Mouse (Mus musculus): ENCODE results near the gene Nr1h2. TPM values are rescaled to one million over a fixed set of nuclear protein-coding genes. Genes with fewer than 3 reads are reported as not detected.

Gene Nr1h2
- total and polyA plus RNA-seq, 3 experiments = 13.9 to 50.0 (median 43.8) TPM

DNA sequence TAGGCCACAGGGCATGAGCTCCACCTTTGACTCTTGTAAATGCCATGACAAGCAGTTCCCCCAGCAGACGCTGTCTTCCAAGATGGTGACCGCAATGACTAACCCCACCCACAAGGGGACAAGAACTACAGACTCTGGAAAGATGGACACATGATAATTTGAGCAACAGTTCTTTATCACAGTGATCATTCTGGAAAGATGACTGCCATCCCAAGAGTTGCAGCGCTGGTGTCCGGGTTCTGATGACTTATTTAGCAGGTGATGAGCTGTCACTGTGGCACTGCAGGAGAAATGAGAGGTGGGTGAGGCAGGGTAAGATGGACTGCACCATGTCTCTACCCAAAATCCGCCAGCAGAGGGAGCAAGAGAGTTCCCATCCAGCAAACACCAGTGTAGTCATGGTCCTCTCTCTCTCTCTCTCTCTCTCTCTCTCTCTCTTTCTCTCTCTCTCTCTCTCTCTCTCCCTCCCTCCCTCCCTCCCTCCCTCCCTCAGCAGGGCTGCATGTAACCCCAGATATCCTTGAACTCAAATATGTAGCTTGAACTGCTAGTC lies 52.1 kb downstream of the Nr1h2 start (continued):
- TF ChIP-seq RCOR1 (conservative IDR thresholded peaks at IDR 0.05; ENCODE audit: low read depth, low read length) (no peak), JUND (conservative IDR thresholded peaks at IDR 0.05; ENCODE audit: low read depth, low read length) (peak; percentile 43; the same call in 1 of the 2 replicates), NRF1 (IDR thresholded peaks at IDR 0.05; ENCODE audit: low read depth, low read length) (no peak), USF1 (IDR thresholded peaks at IDR 0.05; ENCODE audit: low read depth, low read length) (no peak), HCFC1 (IDR thresholded peaks at IDR 0.05; ENCODE audit: low read depth, low read length) (0 out of 2 replicates have a peak, but pooled peaks have one; percentile 12), MXI1 (IDR thresholded peaks at IDR 0.05; ENCODE audit: low read depth, low read length) (no peak), TBP (conservative IDR thresholded peaks at IDR 0.05; ENCODE audit: low read depth, low read length) (no peak), MAFK (IDR thresholded peaks at IDR 0.05; ENCODE audit: insufficient replicate concordance, low read length) (no peak), POLR2A (IDR thresholded peaks at IDR 0.05; ENCODE audit: low read depth, low read length) (no peak), ZMIZ1 (IDR thresholded peaks at IDR 0.05; ENCODE audit: low read depth, low read length) (no peak), ETS1 (conservative IDR thresholded peaks at IDR 0.05; ENCODE audit: low read depth, low read length) (no peak), EP300 (IDR thresholded peaks at IDR 0.05; ENCODE audit: low read length) (no peak), MAX (IDR thresholded peaks at IDR 0.05; ENCODE audit: low read length) (no peak), TCF12 (IDR thresholded peaks at IDR 0.05; ENCODE audit: low read depth, low read length) (no peak), IRF4 (IDR thresholded peaks at IDR 0.05; ENCODE audit: low read depth, low read length) (no peak; the same call in 1 of the 2 replicates), BHLHE40 (IDR thresholded peaks at IDR 0.05; ENCODE audit: low read depth, low read length) (no peak), ZKSCAN1 (IDR thresholded peaks at IDR 0.05; ENCODE audit: borderline replicate concordance, low read depth, low read length) (no peak), MEF2A (IDR thresholded peaks at IDR 0.05; ENCODE audit: borderline replicate concordance, low read depth, low read length) (no peak; the same call in 1 of the 2 replicates), SMC3 (IDR thresholded peaks at IDR 0.05; ENCODE audit: low read depth, low read length) (peak; percentile 89), ZNF384 (IDR thresholded peaks at IDR 0.05; ENCODE audit: low read depth, low read length) (no peak), SIN3A (IDR thresholded peaks at IDR 0.05; ENCODE audit: low read length) (0 out of 2 replicates have a peak, but pooled peaks have one; percentile 31)

DNA sequence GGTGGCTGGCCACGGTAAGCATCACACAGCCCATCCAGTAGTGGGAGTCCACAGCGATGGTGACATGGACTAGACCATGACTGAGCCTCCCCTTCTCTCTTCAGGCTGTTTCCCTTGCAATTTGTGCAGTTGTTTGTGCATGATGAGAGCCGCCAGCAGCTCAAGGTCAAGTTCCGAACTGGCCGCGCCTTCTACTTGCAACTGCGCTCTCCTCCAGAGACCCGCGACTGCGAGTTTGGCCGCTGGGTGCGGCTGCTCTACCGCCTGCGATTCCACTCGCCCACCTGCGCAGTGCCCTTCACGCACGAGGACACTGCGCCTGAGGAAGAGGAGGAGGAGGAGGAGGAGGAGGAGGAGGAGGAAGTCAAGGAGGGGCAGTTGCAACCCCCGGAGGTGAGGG lies 53.7 kb downstream of the Nr1h2 start:
- peaks cover 5% of the 10 kb centered on the region for H3K9me3 ChIP-seq (replicated peaks; ENCODE audit: low read length)
- H3K27ac ChIP-seq (ENCODE audit: insufficient read depth, low read depth) = no peak overlapping the region
- no peak overlapping the region for H3K4me3 ChIP-seq (replicated peaks in 1 of 3; ENCODE audit: low read depth in 2 of 3, low read length in 2 of 3, poor library complexity in 1 of 3)
- H3K4me2 ChIP-seq (ENCODE audit: insufficient read depth, low read depth, poor library complexity, severe bottlenecking) = no peak overlapping the region
- H3K4me1 ChIP-seq (ENCODE audit: control insufficient read depth in 1 of 2, insufficient read depth in 2 of 2) = peaks cover 4 to 14% of the 10 kb centered on the region in 2 experiments; a peak in 3 of 4 replicates
- DNase-seq (ENCODE audit: extremely low read depth) = no peak
- H3K36me3 ChIP-seq (replicated peaks in 1 of 2; ENCODE audit: control insufficient read depth in 1 of 2, insufficient read depth in 1 of 2, low read length in 1 of 2) = peaks cover 21 to 46% of the 10 kb centered on the region in 2 experiments
- TF ChIP-seq CTCF (conservative IDR thresholded peaks at IDR 0.05 in 1 of 2, IDR thresholded peaks at IDR 0.05 in 1 of 2; ENCODE audit: low read depth in 2 of 2, low read length in 2 of 2) = no peak
- no peak for TF ChIP-seq USF2 (conservative IDR thresholded peaks at IDR 0.05; ENCODE audit: low read depth, low read length)
- TF ChIP-seq USF1 (IDR thresholded peaks at IDR 0.05; ENCODE audit: low read depth, low read length) = no peak
- no peak for TF ChIP-seq ETS1 (conservative IDR thresholded peaks at IDR 0.05; ENCODE audit: low read depth, low read length)
- no peak for TF ChIP-seq ZKSCAN1 (IDR thresholded peaks at IDR 0.05; ENCODE audit: borderline replicate concordance, low read depth, low read length)
- H3K27me3 ChIP-seq (replicated peaks) = no peaks in the 10 kb centered on the region
- peaks cover 8% of the 10 kb centered on the region; the same call in 1 of the 2 replicates for H3K79me2 ChIP-seq (replicated peaks; ENCODE audit: control insufficient read depth, extremely low read depth, insufficient read depth, poor library complexity, severe bottlenecking)
- no peak overlapping the region for H3K9ac ChIP-seq (ENCODE audit: insufficient read depth, low read depth)
- dilution Hi-C loops (cut with MboI; ENCODE audit: extremely low pct_ligation_motif_present, extremely low pct_unique_long_range_greater_than_20kb, low sequenced_read_pairs) = no loop called here
- in situ Hi-C loops (cut with MboI; ENCODE audit: low pct_ligation_motif_present, low pct_unique_long_range_greater_than_20kb, low sequenced_read_pairs) = no loop called here

Other genes with a start within 250 kb of the Nr1h2 start
- 0.89 and 0.97 TPM in 2 replicates for gene Clec11a, start 247.0 kb downstream of the Nr1h2 start, total RNA-seq (2012; rRNA removed)
- gene Clec11a, start 247.0 kb downstream of the Nr1h2 start, total RNA-seq (2014; rRNA removed) = 0.46 and 0.69 TPM in 2 replicates
- gene Clec11a, start 247.0 kb downstream of the Nr1h2 start, polyA plus RNA-seq (2012; ENCODE audit: insufficient read length, low read depth) = 0.38 and 0.53 TPM in 2 replicates
- under 0.01 and 0.04 TPM in 2 replicates for gene Shank1, start 243.7 kb downstream of the Nr1h2 start, total RNA-seq (2012; rRNA removed)
- gene Shank1, start 243.7 kb downstream of the Nr1h2 start, total RNA-seq (2014; rRNA removed) = not detected in 2 replicates
- gene Shank1, start 243.7 kb downstream of the Nr1h2 start, polyA plus RNA-seq (2012; ENCODE audit: insufficient read length, low read depth) = 0.07 and 0.12 TPM in 2 replicates
- 0.08 and 0.17 TPM in 2 replicates for gene Syt3, start 169.8 kb downstream of the Nr1h2 start, total RNA-seq (2012; rRNA removed)
- 0.11 TPM in 1 of 2 replicates, not detected in the other for gene Syt3, start 169.8 kb downstream of the Nr1h2 start, total RNA-seq (2014; rRNA removed)
- gene Syt3, start 169.8 kb downstream of the Nr1h2 start, polyA plus RNA-seq (2012; ENCODE audit: insufficient read length, low read depth) = 0.30 TPM in 1 of 2 replicates, not detected in the other
- 0.17 and 0.81 TPM in 2 replicates for gene 1700008O03Rik, start 168.1 kb downstream of the Nr1h2 start, total RNA-seq (2012; rRNA removed)
- gene 1700008O03Rik, start 168.1 kb downstream of the Nr1h2 start, total RNA-seq (2014; rRNA removed) = not detected in 2 replicates
- 0.74 and 1.7 TPM in 2 replicates for gene 1700008O03Rik, start 168.1 kb downstream of the Nr1h2 start, polyA plus RNA-seq (2012; ENCODE audit: insufficient read length, low read depth)
- gene Lrrc4b, start 124.9 kb downstream of the Nr1h2 start, total RNA-seq (2012; rRNA removed) = 0.04 TPM in 1 of 2 replicates, not detected in the other
- not detected in 2 replicates for gene Lrrc4b, start 124.9 kb downstream of the Nr1h2 start, total RNA-seq (2014; rRNA removed)
- not detected in 2 replicates for gene Lrrc4b, start 124.9 kb downstream of the Nr1h2 start, polyA plus RNA-seq (2012; ENCODE audit: insufficient read length, low read depth)
- gene Aspdh, start 88.6 kb downstream of the Nr1h2 start, total RNA-seq (2012; rRNA removed) = not detected in 2 replicates
- gene Aspdh, start 88.6 kb downstream of the Nr1h2 start, total RNA-seq (2014; rRNA removed) = not detected in 2 replicates
- gene Aspdh, start 88.6 kb downstream of the Nr1h2 start, polyA plus RNA-seq (2012; ENCODE audit: insufficient read length, low read depth) = not detected in 2 replicates
- 53.0 and 57.7 TPM in 2 replicates for gene Josd2, start 86.0 kb downstream of the Nr1h2 start, total RNA-seq (2012; rRNA removed)
- 23.4 and 33.9 TPM in 2 replicates for gene Josd2, start 86.0 kb downstream of the Nr1h2 start, total RNA-seq (2014; rRNA removed)
- 45.9 and 54.8 TPM in 2 replicates for gene Josd2, start 86.0 kb downstream of the Nr1h2 start, polyA plus RNA-seq (2012; ENCODE audit: insufficient read length, low read depth)
- 25.9 and 32.4 TPM in 2 replicates for gene Emc10, start 57.4 kb downstream of the Nr1h2 start, total RNA-seq (2012; rRNA removed)
- gene Emc10, start 57.4 kb downstream of the Nr1h2 start, total RNA-seq (2014; rRNA removed) = 14.1 and 14.4 TPM in 2 replicates
- 42.7 and 49.1 TPM in 2 replicates for gene Emc10, start 57.4 kb downstream of the Nr1h2 start, polyA plus RNA-seq (2012; ENCODE audit: insufficient read length, low read depth)
- gene Fam71e1, start 57.4 kb downstream of the Nr1h2 start, total RNA-seq (2012; rRNA removed) = 1.2 and 1.3 TPM in 2 replicates
- not detected in 2 replicates for gene Fam71e1, start 57.4 kb downstream of the Nr1h2 start, total RNA-seq (2014; rRNA removed)
- 0.33 and 0.39 TPM in 2 replicates for gene Fam71e1, start 57.4 kb downstream of the Nr1h2 start, polyA plus RNA-seq (2012; ENCODE audit: insufficient read length, low read depth)
- gene Mybpc2, start 29.3 kb downstream of the Nr1h2 start, total RNA-seq (2012; rRNA removed) = 3.0 and 5.0 TPM in 2 replicates
- 2.0 TPM in 2 replicates for gene Mybpc2, start 29.3 kb downstream of the Nr1h2 start, total RNA-seq (2014; rRNA removed)
- gene Mybpc2, start 29.3 kb downstream of the Nr1h2 start, polyA plus RNA-seq (2012; ENCODE audit: insufficient read length, low read depth) = 8.3 and 8.6 TPM in 2 replicates
- 135 and 200 TPM in 2 replicates for gene Spib, start 21.9 kb downstream of the Nr1h2 start, total RNA-seq (2012; rRNA removed)
- gene Spib, start 21.9 kb downstream of the Nr1h2 start, total RNA-seq (2014; rRNA removed) = 162 and 194 TPM in 2 replicates
- 279 and 336 TPM in 2 replicates for gene Spib, start 21.9 kb downstream of the Nr1h2 start, polyA plus RNA-seq (2012; ENCODE audit: insufficient read length, low read depth)
- gene Pold1, start 5.1 kb downstream of the Nr1h2 start, total RNA-seq (2012; rRNA removed) = 103 and 131 TPM in 2 replicates
- gene Pold1, start 5.1 kb downstream of the Nr1h2 start, total RNA-seq (2014; rRNA removed) = 44.2 and 49.3 TPM in 2 replicates
- 61.4 and 67.6 TPM in 2 replicates for gene Pold1, start 5.1 kb downstream of the Nr1h2 start, polyA plus RNA-seq (2012; ENCODE audit: insufficient read length, low read depth)
- gene Napsa, start 18.4 kb upstream of the Nr1h2 start, total RNA-seq (2012; rRNA removed) = 194 and 200 TPM in 2 replicates
- 133 and 175 TPM in 2 replicates for gene Napsa, start 18.4 kb upstream of the Nr1h2 start, total RNA-seq (2014; rRNA removed)
- gene Napsa, start 18.4 kb upstream of the Nr1h2 start, polyA plus RNA-seq (2012; ENCODE audit: insufficient read length, low read depth) = 239 and 253 TPM in 2 replicates
- 1.4 and 1.7 TPM in 2 replicates for gene Kcnc3, start 36.7 kb upstream of the Nr1h2 start, total RNA-seq (2012; rRNA removed)
- gene Kcnc3, start 36.7 kb upstream of the Nr1h2 start, total RNA-seq (2014; rRNA removed) = 0.18 and 0.31 TPM in 2 replicates
- gene Kcnc3, start 36.7 kb upstream of the Nr1h2 start, polyA plus RNA-seq (2012; ENCODE audit: insufficient read length, low read depth) = 3.4 and 5.6 TPM in 2 replicates
- gene Myh14, start 116.9 kb upstream of the Nr1h2 start, total RNA-seq (2012; rRNA removed) = 1.1 and 1.5 TPM in 2 replicates
- gene Myh14, start 116.9 kb upstream of the Nr1h2 start, total RNA-seq (2014; rRNA removed) = 0.09 and 0.12 TPM in 2 replicates
- gene Myh14, start 116.9 kb upstream of the Nr1h2 start, polyA plus RNA-seq (2012; ENCODE audit: insufficient read length, low read depth) = 0.60 and 0.89 TPM in 2 replicates
- not detected in 2 replicates for gene Izumo2, start 154.8 kb upstream of the Nr1h2 start, total RNA-seq (2012; rRNA removed)
- not detected in 2 replicates for gene Izumo2, start 154.8 kb upstream of the Nr1h2 start, total RNA-seq (2014; rRNA removed)
- gene Izumo2, start 154.8 kb upstream of the Nr1h2 start, polyA plus RNA-seq (2012; ENCODE audit: insufficient read length, low read depth) = not detected in 2 replicates
- gene Vrk3, start 194.5 kb upstream of the Nr1h2 start, total RNA-seq (2012; rRNA removed) = 27.6 and 30.0 TPM in 2 replicates
- 29.5 and 34.2 TPM in 2 replicates for gene Vrk3, start 194.5 kb upstream of the Nr1h2 start, total RNA-seq (2014; rRNA removed)
- gene Vrk3, start 194.5 kb upstream of the Nr1h2 start, polyA plus RNA-seq (2012; ENCODE audit: insufficient read length, low read depth) = 42.3 and 50.4 TPM in 2 replicates
- gene Zfp473, start 197.1 kb upstream of the Nr1h2 start, total RNA-seq (2012; rRNA removed) = 9.3 and 9.6 TPM in 2 replicates
- gene Zfp473, start 197.1 kb upstream of the Nr1h2 start, total RNA-seq (2014; rRNA removed) = 10.0 and 10.5 TPM in 2 replicates
- gene Zfp473, start 197.1 kb upstream of the Nr1h2 start, polyA plus RNA-seq (2012; ENCODE audit: insufficient read length, low read depth) = 6.8 and 8.7 TPM in 2 replicates

Data from CH12.LX (cell line).